Mouse (Mus musculus): ENCODE measurements around the gene Bbs5. TPM values are rescaled to one million over a fixed set of nuclear protein-coding genes. Genes with fewer than 3 reads are reported as not detected.

The Bbs5 gene
- polyA plus RNA-seq (2015; fragmentation: Nextera tagmentation; extraction: Ambion mirVana), result 10.9 and 11.5 TPM in 2 replicates

GRCm38 (mm10) chr2:69646726-69647490 lies at the start of gene Bbs5:
Gene Bbs5 (plus strand): TSS chr2:69647171.

GRCm38 (mm10) chr2:69669853-69670252 lies 22.9 kb downstream of the Bbs5 start, which contains the start of gene Klhl41:
Gene Klhl41 (plus strand): TSS chr2:69670120.

GRCm38 (mm10) chr2:69712981-69713625 lies 66.1 kb downstream of the Bbs5 start, which contains the start of gene Fastkd1:
Gene Fastkd1 (minus strand): TSS chr2:69713516.

Other genes with a start within 250 kb of the Bbs5 start
- gene Lrp2, start 61.1 kb upstream of the Bbs5 start, polyA plus RNA-seq (2015; fragmentation: Nextera tagmentation; extraction: Ambion mirVana), result 0.03 TPM in 1 of 2 replicates, not detected in the other
- 254 and 281 TPM in 2 replicates for gene Klhl41, start 22.9 kb downstream of the Bbs5 start, polyA plus RNA-seq (2015; fragmentation: Nextera tagmentation; extraction: Ambion mirVana)
- 11.2 and 12.9 TPM in 2 replicates for gene Fastkd1, start 66.3 kb downstream of the Bbs5 start, polyA plus RNA-seq (2015; fragmentation: Nextera tagmentation; extraction: Ambion mirVana)
- 84.2 and 89.0 TPM in 2 replicates for gene Ppig, start 75.4 kb downstream of the Bbs5 start, polyA plus RNA-seq (2015; fragmentation: Nextera tagmentation; extraction: Ambion mirVana)
- gene Ccdc173, start 142.4 kb downstream of the Bbs5 start, polyA plus RNA-seq (2015; fragmentation: Nextera tagmentation; extraction: Ambion mirVana), result 0.73 and 0.83 TPM in 2 replicates
- 13.2 and 14.3 TPM in 2 replicates for gene Phospho2, start 142.5 kb downstream of the Bbs5 start, polyA plus RNA-seq (2015; fragmentation: Nextera tagmentation; extraction: Ambion mirVana)
- gene Klhl23, start 174.8 kb downstream of the Bbs5 start, polyA plus RNA-seq (2015; fragmentation: Nextera tagmentation; extraction: Ambion mirVana), result 15.7 and 18.1 TPM in 2 replicates
- 152 and 161 TPM in 2 replicates for gene Ssb, start 214.4 kb downstream of the Bbs5 start, polyA plus RNA-seq (2015; fragmentation: Nextera tagmentation; extraction: Ambion mirVana)
- 31.6 and 33.3 TPM in 2 replicates for gene Mettl5, start 238.4 kb downstream of the Bbs5 start, polyA plus RNA-seq (2015; fragmentation: Nextera tagmentation; extraction: Ambion mirVana)

All from skeletal muscle tissue, postnatal 0 days (tissue).